Mouse (Mus musculus) stomach, embryonic 16.5 days (tissue): ENCODE measurements around the gene Entr1. TPM values are rescaled to one million over a fixed set of nuclear protein-coding genes. Genes with fewer than 3 reads are reported as not detected.
A peak's percentile ranks its signal among the peaks of the same experiment; 100 is the strongest.

Experiments
- ATAC-seq: fragments of 200-750 bp; cut with Nextera tagmentation; 2 replicates; pipeline ENCODE4 v1.8.0; 2017; ENCODE audit warnings: moderate number of reproducible peaks, moderate TSS enrichment; ENCODE audit not compliant: insufficient read depth, low FRiP score
- H3K27ac ChIP-seq: fragments of 300-500 bp; sonication (generic); 2 replicates; pipeline ENCODE4 v1.5.1; 2014; ENCODE audit warnings: low read length
- H3K27me3 ChIP-seq: fragments of 300-500 bp; sonication (generic); 2 replicates; pipeline ENCODE4 v1.6.1; 2014; ENCODE audit warnings: low read length, control low read depth, mixed read lengths; ENCODE audit not compliant: control insufficient read depth, insufficient read depth
- H3K36me3 ChIP-seq: fragments of 300-500 bp; sonication (generic); 2 replicates; pipeline ENCODE4 v1.6.1; 2014; ENCODE audit warnings: low read length; ENCODE audit not compliant: control insufficient read depth, insufficient read depth
- H3K4me1 ChIP-seq: fragments of 300-500 bp; sonication (generic); 2 replicates; pipeline ENCODE4 v1.6.1; 2014; ENCODE audit warnings: low read length, control low read depth, mixed read lengths; ENCODE audit not compliant: control insufficient read depth, insufficient read depth
- H3K4me2 ChIP-seq: fragments of 300-500 bp; sonication (generic); 2 replicates; pipeline ENCODE4 v1.6.1; 2014; ENCODE audit warnings: low read depth, low read length, mixed read lengths
- H3K4me3 ChIP-seq: fragments of 300-500 bp; sonication (generic); replicated peaks from 2 replicates; pipeline ENCODE4 v1.5.1; 2014; ENCODE audit warnings: mild to moderate bottlenecking, low read length
- H3K9ac ChIP-seq: fragments of 300-500 bp; sonication (generic); 2 replicates; pipeline ENCODE4 v1.6.1; 2014; ENCODE audit warnings: low read length
- H3K9me3 ChIP-seq: fragments of 300-500 bp; sonication (generic); replicated peaks from 2 replicates; pipeline ENCODE4 v1.6.1; 2016; ENCODE audit warnings: low read length, control low read depth; ENCODE audit not compliant: control insufficient read depth
- WGBS: fragments of 180-500 bp; shearing (Covaris S2); extraction: QIAGEN DNeasy Blood & Tissue Kit; methylation state at CpG from one replicate; pipeline ENCODE4 v1.1.7; 2014; 5-methylcytosine and 5-hydroxymethylcytosine counted together
- polyA plus RNA-seq: library from polyadenylated mRNA; unstranded; fragments of >200 nt; fragmentation: Nextera tagmentation; extraction: Ambion mirVana; gene quantifications from 2 replicates; pipeline ENCODE4 v1.2.1, GENCODE M21; 2015

The Entr1 gene
- polyA plus RNA-seq, result 98.7 and 105 TPM in 2 replicates

DNA sequence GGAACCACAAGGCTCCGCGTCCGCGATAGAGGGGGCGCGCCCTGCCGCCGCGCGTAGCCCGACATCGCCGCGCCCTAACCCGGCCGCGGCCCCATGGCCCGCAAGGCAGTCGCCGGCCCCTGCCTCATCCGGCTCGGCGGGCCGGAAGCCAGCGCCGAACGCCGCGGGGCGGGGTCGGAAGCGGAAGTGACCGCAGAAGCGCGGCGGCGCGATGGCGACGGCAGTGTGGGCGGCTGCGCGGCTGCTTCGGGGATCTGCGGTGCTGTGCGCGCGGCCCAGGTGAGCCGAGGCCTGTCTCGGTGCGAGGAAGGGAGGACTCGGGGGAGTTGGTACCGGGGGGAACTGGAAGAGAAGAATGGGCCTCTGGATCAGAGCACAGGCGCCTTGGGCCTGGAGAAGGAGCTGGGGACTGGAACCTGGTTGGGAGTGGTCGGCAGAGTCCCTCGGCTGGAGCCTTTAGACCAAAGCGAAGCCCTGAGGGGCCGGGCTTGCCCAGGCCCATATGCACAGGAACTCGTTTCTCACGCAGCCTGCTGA, at the start of gene Entr1, which contains the start of gene Pmpca:
Gene Entr1 (minus strand): TSS at position 163 of the 537 bp plus-strand sequence.
Gene Pmpca (plus strand): TSS at position 186 of the 537 bp plus-strand sequence.
- Histone ChIP-seq H3K4me1 (peaks cover 14% of the 10 kb centered on the region), H3K4me2 (peak within 1 kb of the TSS; percentile 90), H3K36me3 (peaks cover 18% of the 10 kb centered on the region; the same call in 1 of the 2 replicates), H3K9ac (peak within 1 kb of the TSS; percentile 96), H3K9me3 (no peaks in the 10 kb centered on the region), H3K27ac (peak within 1 kb of the TSS; percentile 49), H3K4me3 (peak within 1 kb of the TSS; percentile 94), H3K27me3 (no peaks in the 10 kb centered on the region)
- under 1% methylated on average over 60 of the region's 60 CpGs for WGBS
- peak; percentile 86 for ATAC-seq

DNA sequence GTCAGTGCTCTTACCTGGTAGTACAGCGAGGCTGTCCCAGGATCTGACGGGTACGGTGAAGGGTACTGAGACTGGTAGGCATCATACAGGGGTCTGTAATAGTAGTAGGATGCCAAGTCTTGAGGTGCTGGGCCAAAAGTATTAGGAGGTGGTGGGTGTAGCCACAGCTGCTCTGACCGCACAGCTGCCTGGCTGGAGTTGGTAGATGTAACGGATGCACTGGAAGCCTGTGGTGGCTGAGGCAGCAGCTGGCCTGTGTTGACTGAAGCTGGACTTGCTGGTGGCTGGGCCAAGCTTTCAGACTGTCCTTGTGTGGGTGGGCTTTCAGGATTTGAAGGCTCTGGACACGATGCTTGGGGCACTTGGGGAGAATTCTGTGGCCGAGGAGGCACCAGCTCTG, 49.3 kb upstream of the Entr1 start:
- peaks cover 17% of the 10 kb centered on the region for H3K36me3 ChIP-seq
- no peak; the same call in 1 of the 2 replicates for ATAC-seq
- no peak overlapping the region for H3K4me3 ChIP-seq
- H3K27ac ChIP-seq, result no peak overlapping the region
- H3K9me3 ChIP-seq, result no peaks in the 10 kb centered on the region
- H3K27me3 ChIP-seq, result no peaks in the 10 kb centered on the region
- H3K9ac ChIP-seq, result peak overlapping the region; percentile 39
- no peak overlapping the region for H3K4me2 ChIP-seq
- WGBS, result 86% methylated on average over 7 of the region's 7 CpGs
- peaks cover 24% of the 10 kb centered on the region for H3K4me1 ChIP-seq

DNA sequence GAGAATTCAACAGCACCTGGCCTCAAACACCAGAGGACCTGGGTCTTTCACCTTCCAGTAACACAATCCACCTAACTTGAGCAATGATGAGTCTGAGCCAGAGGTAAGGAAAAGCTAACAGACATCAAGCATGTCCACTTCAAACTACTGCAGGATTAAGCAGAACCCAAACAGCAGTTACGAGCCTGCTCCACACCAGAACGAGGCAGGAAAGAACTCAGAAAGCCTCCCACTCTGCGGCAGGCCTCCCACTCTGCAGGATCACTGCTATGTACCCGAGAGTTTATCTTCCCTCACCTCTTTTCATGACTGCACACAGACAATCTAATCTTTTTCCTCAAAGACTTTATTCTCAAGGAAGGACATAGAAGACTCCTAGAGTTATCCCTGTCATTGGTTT, 48.1 kb upstream of the Entr1 start:
- ATAC-seq, result no peak
- Histone ChIP-seq H3K27me3 (no peaks in the 10 kb centered on the region), H3K9me3 (no peaks in the 10 kb centered on the region), H3K27ac (no peak overlapping the region), H3K4me2 (no peak overlapping the region), H3K36me3 (peaks cover 17% of the 10 kb centered on the region), H3K9ac (no peak overlapping the region; the same call in 1 of the 2 replicates), H3K4me3 (no peak overlapping the region), H3K4me1 (peaks cover 19% of the 10 kb centered on the region)
- 55% methylated on average over 4 of the region's 4 CpGs for WGBS

DNA sequence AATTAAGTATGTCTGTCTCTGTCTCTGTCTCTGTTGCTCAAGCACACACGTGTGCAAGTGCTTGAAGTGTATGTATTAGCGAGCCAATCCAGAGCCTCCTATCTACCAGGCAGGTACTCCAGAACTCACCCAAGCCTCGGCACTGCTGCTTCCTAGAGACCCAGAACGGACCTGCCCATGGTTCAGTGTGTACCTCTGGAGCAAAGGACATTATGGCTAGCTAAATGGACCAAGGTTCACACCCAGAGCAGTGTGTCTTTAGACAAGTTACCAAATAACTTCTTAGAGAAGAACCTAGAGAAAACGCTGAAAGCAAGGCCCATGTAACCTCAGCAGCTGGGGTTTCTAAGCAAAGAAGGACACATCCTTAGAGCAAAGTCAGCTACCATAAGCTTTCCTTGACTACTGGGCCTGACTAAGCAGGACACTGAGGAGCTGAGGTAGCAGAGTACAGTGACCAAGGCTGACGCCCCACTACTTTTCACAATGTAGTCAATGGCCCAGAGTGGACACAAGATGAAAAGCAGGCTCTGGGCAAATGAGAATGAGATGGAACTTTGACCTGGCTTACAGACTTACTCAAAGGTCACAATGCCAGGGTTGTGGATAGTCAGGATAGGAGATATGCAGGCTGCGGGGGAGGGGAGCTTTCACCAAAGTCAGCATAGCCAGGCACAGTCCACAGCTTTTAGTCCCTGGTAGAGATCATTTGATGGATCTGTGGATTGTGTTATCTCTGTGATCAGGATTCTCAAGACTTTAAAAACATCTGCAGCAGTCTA, 45.9 kb upstream of the Entr1 start:
- no peak overlapping the region for H3K27ac ChIP-seq
- no peak overlapping the region for H3K4me3 ChIP-seq
- peaks cover 19% of the 10 kb centered on the region for H3K4me1 ChIP-seq
- no peaks in the 10 kb centered on the region for H3K9me3 ChIP-seq
- peaks cover 28% of the 10 kb centered on the region for H3K36me3 ChIP-seq
- 89% methylated on average over 7 of the region's 7 CpGs for WGBS
- no peak overlapping the region for H3K9ac ChIP-seq
- no peak overlapping the region for H3K4me2 ChIP-seq
- no peaks in the 10 kb centered on the region for H3K27me3 ChIP-seq
- ATAC-seq, result no peak

DNA sequence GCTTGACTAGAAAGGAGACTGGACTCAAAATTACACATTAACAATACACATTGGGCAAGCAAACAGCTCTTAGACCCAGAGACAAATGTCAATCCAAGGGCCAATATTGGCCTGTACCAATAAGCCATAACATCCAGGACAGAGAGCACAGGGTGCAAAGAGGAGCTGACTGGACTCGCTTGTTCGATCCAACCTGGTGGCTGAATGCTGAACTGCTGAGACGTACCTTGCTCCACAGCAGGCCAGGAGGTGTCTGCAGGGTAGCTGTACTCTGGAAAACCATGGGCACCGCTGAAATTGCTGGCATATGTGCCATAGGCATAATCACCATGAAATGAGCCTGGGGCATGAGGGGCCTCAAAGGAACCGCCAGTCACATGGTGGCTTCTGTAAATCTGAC, 40.7 kb upstream of the Entr1 start:
- Histone ChIP-seq H3K4me3 (no peak overlapping the region), H3K4me2 (no peak overlapping the region), H3K27me3 (no peaks in the 10 kb centered on the region), H3K36me3 (peaks cover 45% of the 10 kb centered on the region), H3K9me3 (no peaks in the 10 kb centered on the region), H3K9ac (no peak overlapping the region), H3K27ac (no peak overlapping the region), H3K4me1 (no peaks in the 10 kb centered on the region)
- WGBS, result 93% methylated on average over 5 of the region's 5 CpGs
- no peak for ATAC-seq

DNA sequence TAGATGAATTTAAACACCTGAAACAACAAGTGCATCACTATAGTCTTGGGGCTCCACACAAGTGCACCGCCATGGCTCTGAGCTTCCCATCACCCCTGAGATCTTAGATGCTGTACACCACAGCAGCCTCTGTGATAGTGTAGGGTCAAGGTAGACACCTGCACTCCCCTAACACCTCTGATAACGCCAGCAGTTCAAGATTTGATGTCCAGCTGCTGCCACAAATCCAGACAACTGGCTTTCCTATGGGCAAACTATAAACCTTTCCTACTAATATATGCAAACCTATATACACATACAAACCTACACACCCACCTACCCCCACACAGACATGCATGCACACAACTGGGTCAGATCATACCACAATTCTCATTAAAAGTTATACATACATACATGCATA, 35.4 kb upstream of the Entr1 start:
- H3K4me3 ChIP-seq, result no peak overlapping the region
- H3K36me3 ChIP-seq, result peaks cover 49% of the 10 kb centered on the region
- H3K27me3 ChIP-seq, result no peaks in the 10 kb centered on the region
- WGBS, result 92% methylated on average over 2 of the region's 2 CpGs
- H3K27ac ChIP-seq, result no peak overlapping the region
- H3K4me2 ChIP-seq, result no peak overlapping the region
- H3K9me3 ChIP-seq, result no peaks in the 10 kb centered on the region
- no peaks in the 10 kb centered on the region for H3K4me1 ChIP-seq
- no peak overlapping the region for H3K9ac ChIP-seq
- ATAC-seq, result no peak

DNA sequence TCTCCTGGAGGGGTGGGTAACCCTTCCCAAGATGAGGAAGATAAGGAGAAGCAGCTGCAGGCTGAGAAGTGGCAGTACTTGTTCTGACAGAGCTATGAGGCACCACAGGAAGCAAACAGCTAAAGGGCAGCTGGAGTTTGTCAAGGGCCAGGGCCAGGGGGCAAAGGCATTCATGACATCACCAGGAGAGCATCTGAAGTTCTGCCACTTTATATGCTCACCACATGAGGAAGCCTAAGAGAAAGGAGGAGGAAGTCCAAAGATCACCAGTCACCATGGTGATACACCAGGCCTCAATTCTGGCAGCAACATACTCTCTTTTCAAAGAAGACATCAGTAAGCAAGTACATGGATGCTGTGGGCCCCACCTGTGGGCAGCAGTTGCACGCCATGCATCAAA, 34.0 kb upstream of the Entr1 start:
- Histone ChIP-seq H3K27me3 (no peaks in the 10 kb centered on the region), H3K4me3 (no peak overlapping the region), H3K9me3 (no peaks in the 10 kb centered on the region), H3K36me3 (peaks cover 42% of the 10 kb centered on the region), H3K4me1 (no peaks in the 10 kb centered on the region), H3K9ac (no peak overlapping the region), H3K27ac (no peak overlapping the region), H3K4me2 (no peak overlapping the region)
- ATAC-seq, result no peak
- 84% methylated on average over 1 of the region's 1 CpGs for WGBS

DNA sequence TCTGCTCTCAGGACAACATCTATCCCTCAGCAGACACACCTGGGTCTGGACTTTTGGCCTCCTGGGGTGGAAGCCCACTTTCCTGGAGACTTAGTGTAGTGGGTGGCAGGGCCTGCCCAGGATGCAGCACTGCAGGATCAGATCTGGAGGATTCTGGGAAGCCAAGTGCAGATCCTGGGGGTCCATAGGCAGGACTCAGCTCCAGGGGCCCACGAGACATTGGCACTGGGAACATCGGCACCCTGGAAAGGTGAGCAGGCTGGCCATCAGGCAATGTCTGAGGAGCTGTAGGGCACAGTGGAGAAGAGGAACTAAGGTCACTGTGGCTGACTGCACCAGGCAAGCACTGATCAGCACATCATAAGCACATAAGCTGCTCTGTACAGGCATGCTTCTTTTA, 32.9 kb upstream of the Entr1 start:
- Histone ChIP-seq H3K36me3 (peaks cover 42% of the 10 kb centered on the region), H3K4me1 (no peaks in the 10 kb centered on the region), H3K4me2 (no peak overlapping the region), H3K27ac (no peak overlapping the region), H3K27me3 (no peaks in the 10 kb centered on the region), H3K4me3 (no peak overlapping the region), H3K9me3 (no peaks in the 10 kb centered on the region), H3K9ac (no peak overlapping the region)
- 94% methylated on average over 2 of the region's 2 CpGs for WGBS
- no peak for ATAC-seq

DNA sequence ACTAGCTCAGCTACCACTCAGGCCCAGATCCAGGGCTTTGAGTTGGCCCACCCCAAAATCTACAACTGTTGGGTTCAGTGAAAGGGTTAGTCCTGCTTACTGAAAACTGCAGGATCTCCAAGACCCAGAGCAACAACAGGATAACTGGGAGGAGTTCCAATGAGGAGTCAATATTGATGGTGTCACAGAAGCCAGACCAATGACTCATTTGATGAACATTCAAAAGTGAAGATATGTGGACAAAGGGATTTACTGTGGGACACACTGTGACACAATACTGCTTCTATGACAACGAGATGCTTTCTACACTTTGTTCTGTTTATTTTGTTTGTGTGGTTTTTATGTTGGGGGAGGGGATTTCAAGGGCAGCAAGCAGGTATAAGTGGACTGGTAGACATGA, 29.0 kb upstream of the Entr1 start:
- ATAC-seq, result no peak
- H3K4me1 ChIP-seq, result no peaks in the 10 kb centered on the region
- WGBS, result 95% methylated on average over 1 of the region's 1 CpGs
- no peak overlapping the region for H3K27ac ChIP-seq
- no peaks in the 10 kb centered on the region for H3K27me3 ChIP-seq
- H3K9ac ChIP-seq, result no peak overlapping the region
- no peak overlapping the region for H3K4me2 ChIP-seq
- no peak overlapping the region for H3K4me3 ChIP-seq
- H3K9me3 ChIP-seq, result no peaks in the 10 kb centered on the region
- peaks cover 24% of the 10 kb centered on the region for H3K36me3 ChIP-seq
